Comparison of ENCODE assay signal across 16 mouse cellular contexts in genomic region chr9:10532248-10532647, GRCm38 (mm10).
"Had no signal": no experiment of that assay in that cellular context is flagged by ENCODE, and none has a peak within 500 bp of the region (broad histone marks: within the 10 kb centered on the region; RNA-seq: fewer than 3 reads in every experiment).

No protein-coding gene starts in this region.

- H3K9me3 ChIP-seq: neural tube, embryonic 13.5 days; neural tube, embryonic 15.5 days; stomach, embryonic 15.5 days had no signal

- H3K4me3 ChIP-seq: neural tube, embryonic 13.5 days; neural tube, embryonic 15.5 days; stomach, embryonic 15.5 days had no signal

- H3K27me3 ChIP-seq: neural tube, embryonic 13.5 days; neural tube, embryonic 15.5 days; stomach, embryonic 15.5 days had no signal

- H3K9ac ChIP-seq: neural tube, embryonic 13.5 days; neural tube, embryonic 15.5 days; stomach, embryonic 15.5 days had no signal

- H3K27ac ChIP-seq: neural tube, embryonic 13.5 days; neural tube, embryonic 15.5 days; stomach, embryonic 15.5 days; stomach, postnatal 0 days had no signal

- DNase-seq: retina, postnatal 1 day; right cerebral cortex, adult 18-20 months; right cerebral cortex, postnatal 14 days; right cerebral cortex, postnatal 25 days; right cerebral cortex, postnatal 4 days; spleen, adult 18-20 months; thymus, adult 18-20 months; thymus, adult 2 months; thymus, postnatal 14 days; thymus, postnatal 25 days; thymus, postnatal 36 days; thymus, postnatal 4 days had no signal

- H3K4me1 ChIP-seq: neural tube, embryonic 13.5 days; stomach, embryonic 15.5 days had no signal

- H3K36me3 ChIP-seq: neural tube, embryonic 13.5 days; neural tube, embryonic 15.5 days; stomach, embryonic 15.5 days had no signal
